Mouse (Mus musculus) forebrain, embryonic 14.5 days (tissue): Measurements from ENCODE around the gene Arhgef25. TPM values are rescaled to one million over a fixed set of nuclear protein-coding genes. Genes with fewer than 3 reads are reported as not detected.
"Not testable (repeated sequence)": the region's sequence is repeated elsewhere in the genome, so short reads cannot be mapped to it uniquely, and the experiment has no call there.

ENCODE experiments used
- ATAC-seq: fragments of 200-750 bp; cut with Nextera tagmentation; 2 replicates; pipeline ENCODE4 v1.8.0; 2017; ENCODE audit warnings: mild to moderate bottlenecking, moderate library complexity
- DNase-seq: peaks from one replicate; pipeline ENCODE4 v3.0.0-alpha.2; 2015; ENCODE audit warnings: low spot score
- H3K27ac ChIP-seq: fragments of 300-500 bp; sonication (generic); 2 replicates; pipeline ENCODE4 v1.5.1; 2014; ENCODE audit warnings: low read depth, mild to moderate bottlenecking, control low read depth, low read length, moderate library complexity
- H3K27me3 ChIP-seq: fragments of 300-500 bp; sonication (generic); replicated peaks from 2 replicates; pipeline ENCODE4 v1.6.1; 2014; ENCODE audit warnings: low read length, control low read depth, mixed read lengths; ENCODE audit not compliant: control insufficient read depth, insufficient read depth
- H3K36me3 ChIP-seq: fragments of 300-500 bp; sonication (generic); 2 replicates; pipeline ENCODE4 v1.6.1; 2014; ENCODE audit warnings: low read length, control low read depth; ENCODE audit not compliant: control insufficient read depth, insufficient read depth
- H3K4me1 ChIP-seq: fragments of 300-500 bp; sonication (generic); 2 replicates; pipeline ENCODE4 v1.6.1; 2014; ENCODE audit warnings: antibody characterized with exemption, low read length, control low read depth; ENCODE audit not compliant: control insufficient read depth, insufficient read depth
- H3K4me2 ChIP-seq: fragments of 300-500 bp; sonication (generic); 2 replicates; pipeline ENCODE4 v1.6.1; 2014; ENCODE audit warnings: mild to moderate bottlenecking, control low read depth, low read length
- H3K4me3 ChIP-seq: fragments of 300-500 bp; sonication (generic); 2 replicates; pipeline ENCODE4 v1.5.1; 2014; ENCODE audit warnings: low read depth, low read length, control low read depth
- H3K9ac ChIP-seq: fragments of 300-500 bp; sonication (generic); 2 replicates; pipeline ENCODE4 v1.6.1; 2014; ENCODE audit warnings: mild to moderate bottlenecking, low read length, control low read depth, moderate library complexity
- H3K9me3 ChIP-seq: fragments of 300-500 bp; sonication (generic); replicated peaks from 2 replicates; pipeline ENCODE4 v1.6.1; 2016; ENCODE audit warnings: low read length, control low read depth, mixed read lengths; ENCODE audit not compliant: control insufficient read depth
- WGBS: fragments of 180-500 bp; shearing (Covaris S2); extraction: QIAGEN DNeasy Blood & Tissue Kit; methylation state at CpG from one replicate; pipeline ENCODE4 v1.1.7; 2014; 5-methylcytosine and 5-hydroxymethylcytosine counted together
- polyA plus RNA-seq: library from polyadenylated mRNA; unstranded; fragments of >200 nt; fragmentation: Nextera tagmentation; extraction: Ambion mirVana; gene quantifications from 2 replicates; pipeline ENCODE4 v1.2.1, GENCODE M21; 2014

The Arhgef25 gene
- polyA plus RNA-seq, 1 experiment from 2014 or later, result 21.4 TPM

DNA sequence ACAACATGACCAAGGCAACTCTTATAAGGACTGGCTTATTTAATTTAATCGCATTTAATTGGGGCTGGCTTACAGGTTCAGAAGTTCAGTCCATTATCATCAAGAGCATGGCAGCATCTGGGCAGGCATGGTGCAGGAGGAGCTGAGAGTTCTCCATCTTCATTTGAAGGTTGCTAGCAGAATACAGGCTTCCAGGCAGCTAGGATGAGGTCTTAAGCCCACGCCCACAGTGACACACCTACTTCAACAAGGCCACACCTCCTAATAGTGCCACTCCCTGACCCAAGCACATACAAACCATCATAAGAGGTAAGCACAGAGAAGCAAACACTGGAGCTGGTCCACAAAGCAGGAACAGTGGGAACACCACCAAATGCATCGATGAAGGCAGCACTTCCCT, 38.6 kb downstream of the Arhgef25 start:
- not testable (repeated sequence) for H3K36me3 ChIP-seq, H3K4me2 ChIP-seq, DNase-seq, H3K9ac ChIP-seq, ATAC-seq, H3K27ac ChIP-seq, H3K9me3 ChIP-seq, H3K27me3 ChIP-seq, H3K4me3 ChIP-seq, H3K4me1 ChIP-seq
- 92% methylated on average over 3 of the region's 3 CpGs for WGBS

DNA sequence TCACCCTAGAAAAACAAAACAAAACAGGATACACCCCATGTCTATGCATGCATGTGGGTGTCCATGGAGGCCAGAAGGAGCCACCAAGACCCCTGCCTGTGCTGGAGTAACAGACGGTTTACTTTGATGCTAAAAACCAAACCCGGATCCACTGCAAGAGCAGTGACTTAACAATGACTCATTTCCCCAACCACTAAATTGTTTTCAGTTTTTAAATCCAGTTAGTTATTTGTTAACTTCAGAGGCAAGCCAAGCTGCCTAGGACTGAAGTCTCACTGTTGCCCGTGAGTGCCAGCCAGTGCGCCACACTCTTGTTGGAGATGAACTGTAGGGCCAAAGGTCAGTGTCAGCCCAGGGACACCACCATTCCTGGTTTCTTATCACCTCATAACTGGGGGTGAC, 39.4 kb downstream of the Arhgef25 start:
- Histone ChIP-seq H3K4me3 (no peak overlapping the region), H3K4me2 (no peak overlapping the region), H3K27ac (no peak overlapping the region), H3K9me3 (no peaks in the 10 kb centered on the region), H3K9ac (no peak overlapping the region), H3K36me3 (no peaks in the 10 kb centered on the region), H3K27me3 (no peaks in the 10 kb centered on the region), H3K4me1 (no peaks in the 10 kb centered on the region)
- WGBS, result 87% methylated on average over 4 of the region's 4 CpGs
- ATAC-seq (no peak), DNase-seq (no peak)

DNA sequence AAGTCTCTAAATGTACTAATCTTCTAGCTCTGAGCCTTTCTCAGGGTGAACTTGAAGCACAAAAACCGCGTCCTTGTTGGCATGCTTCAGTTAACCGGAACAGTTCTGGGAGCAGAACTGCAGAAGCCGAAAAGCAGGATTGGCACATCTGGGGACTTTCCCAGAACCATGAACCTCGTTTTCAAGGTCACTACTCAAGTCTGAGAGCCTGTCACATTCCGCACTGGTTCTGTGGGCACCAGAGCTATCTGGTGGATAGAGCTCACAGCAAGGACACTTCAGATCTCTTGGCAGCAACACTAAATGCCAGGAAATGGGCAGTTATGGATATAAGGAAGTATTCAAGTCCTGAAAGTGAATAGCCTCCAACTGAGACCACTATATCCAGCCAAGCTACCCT, 42.7 kb downstream of the Arhgef25 start:
- H3K9me3 ChIP-seq, result no peaks in the 10 kb centered on the region
- no peaks in the 10 kb centered on the region for H3K4me1 ChIP-seq
- H3K4me2 ChIP-seq, result no peak overlapping the region
- ATAC-seq (no peak), DNase-seq (no peak)
- H3K4me3 ChIP-seq, result no peak overlapping the region
- no peak overlapping the region for H3K9ac ChIP-seq
- no peaks in the 10 kb centered on the region for H3K36me3 ChIP-seq
- 83% methylated on average over 6 of the region's 6 CpGs for WGBS
- H3K27ac ChIP-seq, result no peak overlapping the region
- H3K27me3 ChIP-seq, result no peaks in the 10 kb centered on the region

DNA sequence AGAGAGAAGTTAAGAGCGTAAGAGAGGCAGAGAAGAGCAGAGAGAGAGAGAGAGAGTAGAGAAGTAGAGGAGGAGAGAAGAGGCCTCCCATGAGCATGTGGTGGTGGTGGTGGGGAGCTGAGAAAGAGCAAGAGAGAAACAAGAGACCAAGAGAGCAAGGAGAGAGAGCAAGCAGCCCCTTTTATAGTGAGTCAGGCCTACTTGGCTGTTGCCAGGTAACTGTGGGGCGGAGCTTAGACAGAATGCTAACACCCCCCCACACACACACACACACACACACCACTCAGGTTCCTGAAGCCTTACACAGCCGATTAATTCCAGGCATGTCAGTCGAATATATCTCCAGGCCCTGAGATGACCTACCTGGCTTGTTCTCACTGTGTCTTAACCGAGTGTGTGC, 44.6 kb downstream of the Arhgef25 start:
- Histone ChIP-seq H3K27ac (no peak overlapping the region), H3K4me2 (no peak overlapping the region), H3K9me3 (no peaks in the 10 kb centered on the region), H3K4me1 (no peaks in the 10 kb centered on the region), H3K9ac (no peak overlapping the region), H3K36me3 (no peaks in the 10 kb centered on the region), H3K4me3 (no peak overlapping the region), H3K27me3 (no peaks in the 10 kb centered on the region)
- ATAC-seq (no peak), DNase-seq (no peak)
- WGBS, result 69% methylated on average over 5 of the region's 5 CpGs

DNA sequence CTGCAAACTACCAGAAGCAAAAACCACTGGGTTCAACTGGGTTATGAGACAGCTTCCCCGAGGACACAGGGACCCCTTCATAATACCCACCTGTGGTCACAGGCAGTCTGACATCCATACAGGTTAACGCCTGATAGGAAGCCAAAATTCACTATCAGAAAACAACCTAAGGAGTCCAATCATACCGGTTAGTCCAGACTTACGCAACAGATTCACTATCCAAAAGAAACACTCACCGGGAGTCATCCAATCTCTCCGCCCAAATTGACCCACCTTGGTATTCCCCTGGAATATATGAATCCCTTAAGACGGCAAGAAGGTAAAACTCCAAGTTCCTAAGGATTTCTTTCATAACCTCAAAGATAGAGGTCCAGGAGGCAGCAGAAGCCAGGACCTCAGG, 45.3 kb downstream of the Arhgef25 start:
- Histone ChIP-seq H3K27ac (no peak overlapping the region), H3K9me3 (no peaks in the 10 kb centered on the region), H3K9ac (no peak overlapping the region), H3K27me3 (no peaks in the 10 kb centered on the region), H3K4me3 (no peak overlapping the region), H3K36me3 (no peaks in the 10 kb centered on the region), H3K4me1 (no peaks in the 10 kb centered on the region), H3K4me2 (no peak overlapping the region)
- ATAC-seq (no peak), DNase-seq (no peak)
- WGBS, result 94% methylated on average over 7 of the region's 7 CpGs

DNA sequence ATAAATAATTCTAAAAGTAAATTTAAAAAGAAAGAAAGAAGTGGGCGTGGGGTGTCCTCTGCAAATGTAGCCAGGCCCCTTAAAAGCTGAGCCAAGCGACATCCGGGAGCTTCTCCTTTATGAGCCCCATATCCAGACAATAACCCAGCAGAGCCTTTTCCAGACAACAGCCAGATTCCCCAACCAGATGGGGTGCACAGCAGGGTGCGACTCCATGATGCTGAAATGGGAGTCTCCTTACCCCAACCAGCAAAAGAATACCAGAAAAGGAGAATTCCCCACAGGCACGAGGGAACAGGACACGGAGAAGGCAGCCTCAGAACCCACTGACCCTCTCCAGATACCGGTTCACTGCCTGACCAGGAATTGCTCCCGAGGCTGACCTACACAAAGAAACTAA, 46.7 kb downstream of the Arhgef25 start:
- no peaks in the 10 kb centered on the region for H3K27me3 ChIP-seq
- H3K4me1 ChIP-seq, result no peaks in the 10 kb centered on the region
- no peak overlapping the region for H3K4me2 ChIP-seq
- 85% methylated on average over 8 of the region's 8 CpGs for WGBS
- H3K27ac ChIP-seq, result no peak overlapping the region
- H3K36me3 ChIP-seq, result no peaks in the 10 kb centered on the region
- H3K9me3 ChIP-seq, result no peaks in the 10 kb centered on the region
- DNase-seq, result no peak
- H3K9ac ChIP-seq, result no peak overlapping the region
- no peak for ATAC-seq
- no peak overlapping the region for H3K4me3 ChIP-seq

DNA sequence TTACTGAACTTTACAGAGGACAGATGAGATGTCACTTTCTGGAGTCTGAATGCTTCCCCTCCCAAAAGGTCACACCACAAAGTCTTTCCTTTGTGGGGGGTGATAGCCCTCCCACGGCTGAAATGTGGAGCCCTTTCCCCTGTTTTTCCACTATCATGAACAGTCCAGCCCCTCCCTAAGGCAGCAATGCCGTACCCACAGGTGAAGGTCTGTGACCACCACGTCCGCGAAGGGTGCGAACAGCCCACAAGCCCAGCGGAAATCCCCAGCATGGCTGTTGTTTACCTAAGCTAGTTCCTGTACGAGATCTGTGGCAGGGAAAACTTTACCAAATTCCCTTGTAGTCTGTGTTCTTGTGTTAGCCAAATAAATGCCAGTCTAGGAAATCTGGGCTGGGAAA, 48.4 kb downstream of the Arhgef25 start:
- H3K36me3 ChIP-seq, result no peaks in the 10 kb centered on the region
- H3K9ac ChIP-seq, result no peak overlapping the region
- no peak overlapping the region for H3K27ac ChIP-seq
- no peaks in the 10 kb centered on the region for H3K9me3 ChIP-seq
- no peak for ATAC-seq
- H3K4me2 ChIP-seq, result no peak overlapping the region
- no peak overlapping the region for H3K4me3 ChIP-seq
- 89% methylated on average over 8 of the region's 8 CpGs for WGBS
- no peak for DNase-seq
- no peaks in the 10 kb centered on the region for H3K27me3 ChIP-seq
- H3K4me1 ChIP-seq, result no peaks in the 10 kb centered on the region

DNA sequence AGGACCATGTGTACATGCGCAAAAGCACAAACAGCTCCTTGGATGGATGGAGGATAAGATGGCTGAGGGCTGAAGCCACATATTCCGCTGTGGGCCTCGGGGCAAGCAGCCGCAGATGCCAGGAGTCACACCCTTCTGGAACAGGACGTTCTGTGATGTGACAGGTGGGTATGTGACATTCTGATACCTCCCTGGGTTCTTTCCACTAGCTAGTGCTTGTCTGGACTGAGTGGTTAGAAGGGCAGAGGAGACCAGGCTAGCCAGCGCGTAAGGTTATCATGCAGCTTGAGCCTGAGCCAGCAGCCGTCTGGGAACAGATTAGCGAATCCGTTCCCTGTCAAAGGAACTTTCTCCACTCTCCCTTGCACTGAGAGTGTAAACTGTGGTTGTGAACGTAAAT, 48.9 kb downstream of the Arhgef25 start:
- DNase-seq (no peak), ATAC-seq (no peak)
- Histone ChIP-seq H3K4me2 (no peak overlapping the region), H3K4me3 (no peak overlapping the region), H3K4me1 (no peaks in the 10 kb centered on the region), H3K9ac (no peak overlapping the region), H3K9me3 (no peaks in the 10 kb centered on the region), H3K27ac (no peak overlapping the region), H3K36me3 (no peaks in the 10 kb centered on the region), H3K27me3 (no peaks in the 10 kb centered on the region)
- WGBS, result 89% methylated on average over 11 of the region's 11 CpGs

DNA sequence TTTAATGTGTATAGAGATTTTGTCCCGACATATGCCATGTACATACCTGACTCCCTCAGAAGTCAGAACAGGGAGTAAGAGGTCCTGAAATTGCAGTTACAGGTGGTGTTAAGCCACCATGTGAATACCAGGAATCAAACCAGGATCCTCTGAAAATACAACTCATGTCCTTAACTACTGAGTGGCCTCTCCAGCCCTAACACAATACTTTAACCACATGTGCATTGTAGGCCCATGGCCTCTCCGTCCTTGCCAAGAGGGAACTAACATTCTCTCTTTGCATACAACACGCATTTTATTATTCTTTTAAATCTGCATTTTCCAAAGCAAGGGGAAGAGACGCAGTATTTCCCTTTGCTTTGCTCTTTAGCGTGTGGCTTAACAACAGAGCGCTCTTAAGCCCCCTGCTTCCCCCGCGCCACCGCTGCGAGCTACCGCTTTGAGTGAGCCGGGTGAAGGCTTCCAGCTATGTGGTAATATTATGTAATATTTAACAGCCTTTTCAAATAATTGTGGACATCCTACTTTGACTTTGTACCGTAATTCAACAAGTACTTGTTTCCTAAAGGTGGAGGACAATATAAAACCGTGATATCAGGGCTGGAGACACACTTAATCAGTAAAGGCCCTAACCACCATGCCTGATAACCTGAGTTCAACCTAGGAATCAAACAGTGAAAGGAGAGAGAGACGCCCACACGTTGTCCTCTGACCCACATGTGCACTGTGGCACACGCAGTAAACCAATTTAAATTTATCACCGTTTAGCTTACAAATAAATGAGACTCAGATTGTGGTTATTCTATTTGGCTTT, 51.3 kb downstream of the Arhgef25 start:
- H3K27ac ChIP-seq, result no peak overlapping the region
- DNase-seq (no peak), ATAC-seq (no peak)
- WGBS, result 91% methylated on average over 18 of the region's 18 CpGs
- no peak overlapping the region for H3K9ac ChIP-seq
- H3K27me3 ChIP-seq, result no peaks in the 10 kb centered on the region
- no peaks in the 10 kb centered on the region for H3K4me1 ChIP-seq
- H3K9me3 ChIP-seq, result no peaks in the 10 kb centered on the region
- no peak overlapping the region for H3K4me3 ChIP-seq
- no peak overlapping the region for H3K4me2 ChIP-seq
- H3K36me3 ChIP-seq, result no peaks in the 10 kb centered on the region
